Mouse (Mus musculus) kidney, adult 18-20 months (tissue): Measurements from ENCODE around the gene Med13.

Source experiments
- DNase-seq: peaks from one replicate; pipeline ENCODE4 v3.0.0; 2021

The Med13 gene

DNA sequence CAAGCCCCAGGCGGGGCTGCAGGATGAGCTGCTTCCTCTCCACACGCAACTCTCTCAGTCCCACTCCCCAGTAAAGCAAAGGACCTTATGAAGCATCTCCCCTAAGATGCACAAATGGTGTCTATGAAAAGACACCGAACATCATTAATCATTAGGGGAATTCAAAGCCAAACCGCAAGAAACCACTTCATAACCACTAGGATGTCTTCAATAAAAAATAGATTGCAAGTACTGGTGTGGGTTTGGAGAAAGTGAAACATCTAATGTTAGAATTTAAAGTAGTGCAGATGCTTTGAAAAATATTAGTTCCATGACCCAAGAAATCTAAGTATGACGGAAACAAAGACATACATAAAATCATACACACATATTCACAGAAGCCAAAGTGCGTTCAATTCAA, 65.7 kb downstream of the Med13 start:
- DNase-seq = no peak

GRCm38 (mm10) chr11:86285729-86286128, 71.7 kb downstream of the Med13 start:
- DNase-seq = no peak

GRCm38 (mm10) chr11:86278442-86279102, 78.8 kb downstream of the Med13 start:
- no peak for DNase-seq

DNA sequence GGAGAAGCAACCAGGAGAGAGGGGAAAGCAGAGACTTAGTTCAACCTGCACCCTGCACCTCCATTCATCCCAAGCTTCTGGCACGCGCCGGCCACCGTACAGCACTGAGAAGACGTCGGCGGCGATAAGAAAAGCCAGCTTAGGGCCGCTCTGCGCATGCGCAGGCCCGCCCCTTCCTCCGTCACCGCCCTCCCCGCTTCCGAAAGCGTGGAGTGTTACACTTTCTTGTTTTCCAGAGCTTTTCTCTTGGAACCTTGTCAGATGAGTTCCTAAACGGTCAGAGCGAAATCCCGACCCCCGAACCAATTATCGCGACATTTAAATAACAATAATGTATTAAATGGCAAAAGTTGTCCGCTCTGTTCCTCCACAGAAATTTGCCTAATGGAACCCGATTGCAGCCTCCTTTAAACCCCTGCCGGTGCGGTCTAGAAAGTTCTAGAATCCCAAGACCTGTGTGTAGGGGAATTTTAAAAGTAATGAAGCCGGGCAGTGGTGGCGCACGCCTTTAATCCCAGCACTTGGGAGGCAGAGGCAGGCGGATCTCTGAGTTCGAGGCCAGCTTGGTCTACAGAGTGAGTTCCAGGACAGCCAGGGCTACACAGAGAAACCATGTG, 99.8 kb downstream of the Med13 start, which contains the start of gene Ints2:
Gene Ints2 (minus strand): TSS at position 116 of the 617 bp plus-strand sequence.
- peak; percentile 94 for DNase-seq

GRCm38 (mm10) chr11:86257054-86257453, 100.3 kb downstream of the Med13 start:
- no peak for DNase-seq

DNA sequence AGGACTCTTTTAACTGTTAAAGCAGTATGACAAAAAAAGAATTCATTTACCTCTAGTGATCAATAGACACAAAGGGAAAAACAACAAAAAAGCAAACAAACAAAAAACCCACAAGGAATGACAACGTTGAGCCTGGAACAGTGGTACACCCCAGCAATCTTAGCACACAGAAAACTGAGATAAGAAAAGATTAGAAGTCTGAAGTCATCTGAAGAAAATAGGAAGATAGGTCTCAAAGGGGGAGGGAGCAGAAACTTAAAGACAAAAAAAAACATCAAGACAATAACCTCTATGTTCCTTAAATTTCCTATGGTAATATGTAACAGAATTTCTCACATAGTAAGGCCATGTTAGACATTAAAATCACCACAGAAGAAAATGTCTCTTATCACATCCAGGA, 104.1 kb downstream of the Med13 start:
- DNase-seq = no peak

DNA sequence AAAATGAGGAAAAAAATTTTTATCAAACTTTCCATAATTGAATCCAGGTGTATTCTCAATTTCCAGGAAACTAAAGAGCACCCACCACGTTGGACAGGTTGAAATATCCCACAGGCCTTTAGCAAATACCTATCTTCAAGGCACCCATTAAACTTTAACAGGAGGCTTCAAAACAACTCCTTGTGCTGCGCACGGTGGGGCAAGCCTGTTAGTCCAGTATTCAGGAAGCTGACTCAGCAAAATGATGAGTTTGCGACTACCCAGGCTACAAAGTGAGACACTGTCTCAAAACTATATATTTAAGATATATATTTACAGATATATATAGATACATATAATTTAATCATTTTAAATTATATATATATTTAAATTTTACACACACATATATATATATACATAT, 125.0 kb downstream of the Med13 start:
- DNase-seq = peak; percentile 23

GRCm38 (mm10) chr11:86231781-86232350, 125.5 kb downstream of the Med13 start:
- peak; percentile 56 for DNase-seq

DNA sequence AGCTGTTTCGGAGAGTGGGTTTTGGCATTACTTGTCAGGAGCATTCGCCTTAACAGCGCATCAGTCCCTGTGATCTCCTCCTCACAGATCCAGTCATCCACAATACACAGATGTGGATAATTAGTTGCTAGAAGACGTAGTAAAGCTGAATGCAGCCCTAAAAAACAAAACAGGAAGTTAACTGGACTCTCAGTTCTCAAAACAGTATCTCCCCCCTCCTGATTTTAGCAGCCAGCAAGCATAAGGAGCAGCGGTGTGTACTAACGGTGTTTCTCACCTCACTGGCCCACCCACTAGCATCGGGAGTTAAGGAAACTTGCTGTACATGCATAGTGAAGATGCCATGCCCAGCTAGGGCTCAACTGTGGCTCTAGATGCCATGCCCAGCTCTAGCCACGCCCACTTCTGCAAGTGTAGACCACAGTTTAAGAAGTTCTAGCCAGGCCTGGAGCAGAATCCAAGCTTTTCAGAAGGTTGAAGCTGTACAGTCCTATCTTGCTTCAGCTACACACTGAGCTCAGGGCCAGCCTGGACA, 130.7 kb downstream of the Med13 start:
- no peak for DNase-seq

- no peak for DNase-seq
Observed at GRCm38 (mm10) chr11:86225761-86226160, 131.6 kb downstream of the Med13 start.
